ENCODE assay signal across 11 mouse cellular contexts in genomic region chr11:55041348-55041747, GRCm38 (mm10). TPM values are rescaled to one million over a fixed set of nuclear protein-coding genes. Genes with fewer than 3 reads are reported as not detected.
DNase-seq lines count a peak whose midpoint lies in the region; ATAC-seq and TF ChIP-seq lines count a peak whose summit lies in the region.
"Had no signal": no experiment of that assay in that cellular context is flagged by ENCODE, and none has a peak within 500 bp of the region (broad histone marks: within the 10 kb centered on the region; RNA-seq: fewer than 3 reads in every experiment).

No protein-coding gene starts in this region.

- ATAC-seq in heart, postnatal 0 days (ENCODE audit: insufficient read depth, low read depth) = no peak
- no peak for ATAC-seq in liver, postnatal 0 days
- ATAC-seq in liver, embryonic 12.5 days = no peak
- no peak for ATAC-seq in midbrain, embryonic 11.5 days (ENCODE audit: low FRiP score)

- no peak overlapping the region for H3K9ac ChIP-seq in heart, postnatal 0 days (replicated peaks; ENCODE audit: low read depth, low read length)
- H3K9ac ChIP-seq in liver, postnatal 0 days (replicated peaks) = no peak overlapping the region
- no peak overlapping the region for H3K9ac ChIP-seq in liver, embryonic 12.5 days
- H3K9ac ChIP-seq in midbrain, embryonic 11.5 days (ENCODE audit: low read length) = no peak overlapping the region
- H3K9ac ChIP-seq: stomach, embryonic 15.5 days had no signal

- no peak overlapping the region for H3K4me3 ChIP-seq in heart, postnatal 0 days (ENCODE audit: low read depth, low read length)
- H3K4me3 ChIP-seq in liver, postnatal 0 days (ENCODE audit: low read depth, low read length) = no peak overlapping the region
- no peak overlapping the region for H3K4me3 ChIP-seq in liver, embryonic 12.5 days
- H3K4me3 ChIP-seq in E14TG2a.4 (replicated peaks; ENCODE audit: low read length) = no peak overlapping the region
- H3K4me3 ChIP-seq in midbrain, embryonic 11.5 days (ENCODE audit: low read depth, low read length) = no peak overlapping the region
- H3K4me3 ChIP-seq: stomach, embryonic 15.5 days had no signal

- no peaks in the 10 kb centered on the region for H3K9me3 ChIP-seq in heart, postnatal 0 days (replicated peaks; ENCODE audit: control insufficient read depth, low read length)
- H3K9me3 ChIP-seq in liver, postnatal 0 days (ENCODE audit: low read length) = no peaks in the 10 kb centered on the region
- H3K9me3 ChIP-seq in liver, embryonic 12.5 days (replicated peaks) = no peaks in the 10 kb centered on the region
- H3K9me3 ChIP-seq in E14TG2a.4 (ENCODE audit: low read length) = no peaks in the 10 kb centered on the region
- H3K9me3 ChIP-seq in midbrain, embryonic 11.5 days (ENCODE audit: control insufficient read depth, low read length) = no peaks in the 10 kb centered on the region
- H3K9me3 ChIP-seq: stomach, embryonic 15.5 days had no signal

- H3K27me3 ChIP-seq in heart, postnatal 0 days (ENCODE audit: control insufficient read depth, insufficient read depth, low read length) = no peaks in the 10 kb centered on the region
- H3K27me3 ChIP-seq in liver, postnatal 0 days (ENCODE audit: insufficient read depth, low read length) = no peaks in the 10 kb centered on the region
- H3K27me3 ChIP-seq in liver, embryonic 12.5 days (replicated peaks) = no peaks in the 10 kb centered on the region
- no peaks in the 10 kb centered on the region for H3K27me3 ChIP-seq in E14TG2a.4 (ENCODE audit: insufficient read depth, low read length)
- no peaks in the 10 kb centered on the region for H3K27me3 ChIP-seq in midbrain, embryonic 11.5 days (ENCODE audit: control insufficient read depth, insufficient read depth, low read length)
- H3K27me3 ChIP-seq: stomach, embryonic 15.5 days had no signal

- no peaks in the 10 kb centered on the region for H3K36me3 ChIP-seq in heart, postnatal 0 days (replicated peaks; ENCODE audit: control insufficient read depth, insufficient read depth, low read length)
- H3K36me3 ChIP-seq in liver, postnatal 0 days (replicated peaks; ENCODE audit: insufficient read depth, low read length) = no peaks in the 10 kb centered on the region
- H3K36me3 ChIP-seq in liver, embryonic 12.5 days = no peaks in the 10 kb centered on the region
- no peaks in the 10 kb centered on the region for H3K36me3 ChIP-seq in E14TG2a.4 (ENCODE audit: insufficient read depth, low read length)
- no peaks in the 10 kb centered on the region for H3K36me3 ChIP-seq in midbrain, embryonic 11.5 days (ENCODE audit: control insufficient read depth, insufficient read depth, low read length)
- H3K36me3 ChIP-seq: stomach, embryonic 15.5 days had no signal

- no peak overlapping the region for H3K27ac ChIP-seq in heart, postnatal 0 days (ENCODE audit: low read depth)
- H3K27ac ChIP-seq in liver, postnatal 0 days (ENCODE audit: low read depth) = no peak overlapping the region
- no peak overlapping the region for H3K27ac ChIP-seq in liver, embryonic 12.5 days
- H3K27ac ChIP-seq in midbrain, embryonic 11.5 days (ENCODE audit: low read depth, low read length) = no peak overlapping the region
- H3K27ac ChIP-seq: macrophage; stomach, embryonic 15.5 days had no signal

- no peaks in the 10 kb centered on the region for H3K4me1 ChIP-seq in heart, postnatal 0 days (ENCODE audit: control insufficient read depth, insufficient read depth)
- H3K4me1 ChIP-seq in liver, postnatal 0 days (ENCODE audit: insufficient read depth) = no peaks in the 10 kb centered on the region
- no peaks in the 10 kb centered on the region for H3K4me1 ChIP-seq in liver, embryonic 12.5 days
- H3K4me1 ChIP-seq in E14TG2a.4 (replicated peaks; ENCODE audit: low read depth, low read length) = peaks cover 6% of the 10 kb centered on the region
- no peaks in the 10 kb centered on the region for H3K4me1 ChIP-seq in midbrain, embryonic 11.5 days (ENCODE audit: control insufficient read depth, insufficient read depth, low read length)
- H3K4me1 ChIP-seq: stomach, embryonic 15.5 days had no signal

- TF ChIP-seq CTCF in heart, postnatal 0 days (IDR thresholded peaks at IDR 0.05; ENCODE audit: low read depth) = peak; percentile 42
- TF ChIP-seq CTCF in liver, postnatal 0 days (IDR thresholded peaks at IDR 0.05; ENCODE audit: low read depth) = peak; percentile 61
- peak; percentile 88 for TF ChIP-seq CTCF in E14TG2a.4 (conservative IDR thresholded peaks at IDR 0.05; ENCODE audit: low read length)

- 85% methylated on average over 4 of the region's 4 CpGs for WGBS in heart, postnatal 0 days
- WGBS in liver, postnatal 0 days (ENCODE audit: insufficient replicate concordance) = 70% methylated on average over 4 of the region's 4 CpGs
- 58% methylated on average over 4 of the region's 4 CpGs for WGBS in liver, embryonic 12.5 days (ENCODE audit: insufficient replicate concordance)
- WGBS in midbrain, embryonic 11.5 days = 72% methylated on average over 4 of the region's 4 CpGs

- DNase-seq in heart, postnatal 0 days (ENCODE audit: low spot score) = no peak
- no peak for DNase-seq in heart, adult 9 months (ENCODE audit: low spot score in 2 of 2)
- DNase-seq in liver, postnatal 0 days = no peak
- DNase-seq in induced T-regulatory cell, adult 2 months (ENCODE audit: low read depth) = peak; percentile 55
- DNase-seq in midbrain, embryonic 11.5 days (ENCODE audit: low spot score, missing footprints) = no peak
- no peak for DNase-seq in ovary, postnatal 36 days (ENCODE audit: low spot score)
- DNase-seq: retina, postnatal 1 day had no signal

- no peak for TF ChIP-seq EP300 in heart, postnatal 0 days (IDR thresholded peaks at IDR 0.05; ENCODE audit: low read depth)
- no peak for TF ChIP-seq EP300 in liver, postnatal 0 days (IDR thresholded peaks at IDR 0.05; ENCODE audit: low read depth)

- no peak overlapping the region for H3K4me2 ChIP-seq in heart, postnatal 0 days (ENCODE audit: low read depth, low read length)
- no peak overlapping the region for H3K4me2 ChIP-seq in liver, postnatal 0 days (ENCODE audit: low read depth, low read length)
- no peak overlapping the region for H3K4me2 ChIP-seq in liver, embryonic 12.5 days
- no peak overlapping the region for H3K4me2 ChIP-seq in midbrain, embryonic 11.5 days
- H3K4me2 ChIP-seq: stomach, embryonic 15.5 days had no signal

RNA-seq across cellular contexts. Expression of gene Anxa6, which starts 8.1 kb away (rescaled TPM):
- 306 and 424 TPM in 2 replicates for total RNA-seq in heart, postnatal 0 days (2014; rRNA removed; ENCODE audit: low replicate concordance)
- 250 and 254 TPM in 2 replicates for polyA plus RNA-seq in heart, postnatal 0 days (2015; fragmentation: Nextera tagmentation; extraction: Ambion mirVana)
- polyA plus RNA-seq in liver, postnatal 0 days (2015; fragmentation: Nextera tagmentation; extraction: Ambion mirVana) = 47.5 and 47.7 TPM in 2 replicates
- polyA plus RNA-seq in liver, embryonic 12.5 days (2016; fragmentation: Nextera tagmentation; extraction: Ambion mirVana) = 52.9 and 54.7 TPM in 2 replicates
- polyA plus RNA-seq in midbrain, embryonic 11.5 days (2014; fragmentation: Nextera tagmentation; extraction: Ambion mirVana) = 71.2 and 77.6 TPM in 2 replicates

RNA-seq across cellular contexts. Expression of gene Ccdc69, which starts 36.6 kb away (rescaled TPM):
- total RNA-seq in heart, postnatal 0 days (2014; rRNA removed; ENCODE audit: low replicate concordance) = 17.6 and 22.2 TPM in 2 replicates
- 22.0 and 22.3 TPM in 2 replicates for polyA plus RNA-seq in heart, postnatal 0 days (2015; fragmentation: Nextera tagmentation; extraction: Ambion mirVana)
- 1.3 and 1.6 TPM in 2 replicates for polyA plus RNA-seq in liver, postnatal 0 days (2015; fragmentation: Nextera tagmentation; extraction: Ambion mirVana)
- 1.0 and 1.2 TPM in 2 replicates for polyA plus RNA-seq in liver, embryonic 12.5 days (2016; fragmentation: Nextera tagmentation; extraction: Ambion mirVana)
- polyA plus RNA-seq in midbrain, embryonic 11.5 days (2014; fragmentation: Nextera tagmentation; extraction: Ambion mirVana) = 0.37 and 0.41 TPM in 2 replicates

RNA-seq across cellular contexts. Expression of gene Gm2a, which starts 56.6 kb away (rescaled TPM):
- 17.2 and 23.9 TPM in 2 replicates for total RNA-seq in heart, postnatal 0 days (2014; rRNA removed; ENCODE audit: low replicate concordance)
- 26.9 and 27.2 TPM in 2 replicates for polyA plus RNA-seq in heart, postnatal 0 days (2015; fragmentation: Nextera tagmentation; extraction: Ambion mirVana)
- polyA plus RNA-seq in liver, postnatal 0 days (2015; fragmentation: Nextera tagmentation; extraction: Ambion mirVana) = 28.7 and 31.6 TPM in 2 replicates
- polyA plus RNA-seq in liver, embryonic 12.5 days (2016; fragmentation: Nextera tagmentation; extraction: Ambion mirVana) = 10.7 and 11.4 TPM in 2 replicates
- 14.0 and 15.0 TPM in 2 replicates for polyA plus RNA-seq in midbrain, embryonic 11.5 days (2014; fragmentation: Nextera tagmentation; extraction: Ambion mirVana)
